Mouse (Mus musculus): ENCODE measurements at regions not wholly inside any gene's neighbourhood (a gene's known extent, or its start where the extent isn't known, plus 50 kb on each side); places are given as distances from the start of the nearest gene placed in this dataset.

DNA sequence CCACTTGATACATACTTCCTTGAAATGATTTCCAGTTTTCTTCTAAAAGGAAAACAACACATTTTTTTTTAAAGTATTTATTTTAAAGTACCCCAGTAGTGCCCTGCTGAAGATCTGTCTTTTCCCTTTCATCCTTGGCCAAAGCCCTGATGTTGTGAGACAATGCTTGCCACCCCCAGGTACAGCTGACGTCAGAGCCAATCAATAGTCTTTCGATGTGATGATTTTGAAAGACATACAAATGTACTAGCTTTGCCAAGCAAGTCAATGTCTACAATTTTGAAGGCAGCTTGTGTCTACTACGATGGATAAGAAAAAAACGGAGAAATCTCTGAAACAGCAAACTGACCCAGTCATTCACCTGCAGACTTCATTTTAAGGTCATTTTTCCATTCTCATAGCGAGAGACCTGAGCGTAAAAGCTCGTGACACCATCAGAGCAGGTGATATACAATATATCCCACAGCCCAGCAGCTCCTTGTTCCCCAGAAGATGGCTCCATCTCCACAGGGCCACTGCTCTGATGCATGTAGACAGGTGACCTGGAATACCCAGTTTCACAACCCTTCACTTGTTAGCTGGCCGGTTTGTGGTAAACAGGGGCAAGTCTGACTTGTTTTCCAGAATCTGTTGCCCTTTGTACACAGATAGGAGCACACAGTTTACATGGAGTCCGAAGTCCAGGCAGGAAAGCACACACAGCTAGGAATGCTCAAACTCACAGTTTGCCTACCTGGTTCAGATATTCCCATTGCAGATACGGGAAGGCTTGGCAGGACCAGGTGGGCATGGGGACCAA, 129.0 kb downstream of the Irs2 start:
- Histone ChIP-seq H3K27me3 (ENCODE audit: poor library complexity, severe bottlenecking) (peaks cover 32% of the 10 kb centered on the region), H3K36me3 (replicated peaks) (no peaks in the 10 kb centered on the region), H3K9me3 (no peaks in the 10 kb centered on the region), H3K4me1 (peaks cover 19% of the 10 kb centered on the region), H3K4me3 (no peak overlapping the region), H3K27ac (no peak overlapping the region)
- DNase-seq (ENCODE audit: extremely low spot score, low spot score): no peak
- 90% methylated on average over 10 of the region's 10 CpGs for WGBS

DNA sequence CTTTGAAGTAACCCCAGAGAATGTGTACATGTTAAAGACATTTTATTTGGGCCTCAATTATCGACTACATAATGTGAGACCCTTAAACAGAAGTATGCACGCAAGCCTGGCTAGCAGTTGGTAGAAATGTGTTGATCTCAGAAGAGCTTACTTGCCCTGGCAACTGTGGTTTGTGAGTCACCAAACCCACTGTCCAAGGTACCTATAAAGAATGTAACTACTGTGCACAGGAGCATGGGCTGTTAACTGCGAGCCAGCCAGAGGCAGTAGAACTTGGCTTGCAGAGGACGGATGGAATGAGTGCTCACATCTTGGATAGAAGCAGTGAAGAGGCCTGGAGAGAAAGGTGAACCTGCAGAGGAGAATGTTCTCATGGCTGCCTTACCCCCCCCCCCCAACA, 129.9 kb downstream of the Irs2 start:
- no peak overlapping the region for H3K4me3 ChIP-seq
- H3K36me3 ChIP-seq (replicated peaks): no peaks in the 10 kb centered on the region
- WGBS: 91% methylated on average over 4 of the region's 4 CpGs

DNA sequence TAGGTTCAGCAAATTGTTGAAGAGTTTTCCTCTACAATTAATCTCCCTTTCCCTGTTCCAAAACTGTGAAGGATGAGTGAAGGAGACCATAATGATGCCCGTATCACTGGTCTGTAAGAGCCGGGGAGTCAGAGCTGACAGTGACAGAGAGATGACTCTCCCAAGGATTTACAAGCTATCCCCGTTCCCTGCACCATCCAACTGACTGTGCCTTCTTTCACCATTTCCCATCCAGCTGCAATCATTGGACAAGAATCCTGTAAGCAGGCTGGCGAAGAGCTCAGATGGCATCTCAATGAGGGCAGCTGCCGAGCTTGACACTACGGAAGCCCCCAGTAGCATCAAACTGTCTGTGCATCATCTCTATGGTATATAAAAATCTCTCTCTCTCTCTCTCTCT, 133.1 kb downstream of the Irs2 start:
- Histone ChIP-seq H3K4me3 (no peak overlapping the region), H3K27me3 (ENCODE audit: poor library complexity, severe bottlenecking) (peaks cover 23% of the 10 kb centered on the region), H3K9me3 (no peaks in the 10 kb centered on the region), H3K36me3 (replicated peaks) (no peaks in the 10 kb centered on the region), H3K4me1 (peaks cover 27% of the 10 kb centered on the region), H3K27ac (no peak overlapping the region)
- DNase-seq (ENCODE audit: extremely low spot score, low spot score): no peak
- 88% methylated on average over 6 of the region's 6 CpGs for WGBS

More for the DNA sequence above, 129.9 kb downstream of the Irs2 start:
- DNase-seq (ENCODE audit: extremely low spot score, low spot score): no peak
- peaks cover 32% of the 10 kb centered on the region for H3K27me3 ChIP-seq (ENCODE audit: poor library complexity, severe bottlenecking)
- H3K9me3 ChIP-seq: no peaks in the 10 kb centered on the region
- peaks cover 19% of the 10 kb centered on the region for H3K4me1 ChIP-seq
- H3K27ac ChIP-seq: no peak overlapping the region

DNA sequence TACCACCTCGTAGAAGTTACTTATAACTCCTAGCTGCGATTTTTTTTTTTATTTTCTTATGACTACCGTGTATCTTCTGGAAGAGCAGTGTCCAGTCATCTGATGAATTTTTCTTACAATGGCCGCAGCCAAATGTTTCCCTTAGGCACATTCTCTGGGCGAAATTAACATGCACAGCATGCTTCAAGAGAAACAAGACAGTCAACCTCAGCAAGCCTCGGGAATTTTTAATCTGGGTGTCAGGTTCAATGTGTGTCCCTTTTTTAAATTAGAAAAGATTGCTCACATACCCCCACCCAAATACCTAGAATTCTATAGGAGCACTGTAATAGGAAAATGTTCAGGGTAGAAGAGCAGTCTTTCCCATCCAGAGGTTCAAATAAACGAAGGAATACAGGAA, 136.8 kb downstream of the Irs2 start:
- DNase-seq (ENCODE audit: extremely low spot score, low spot score): no peak
- H3K9me3 ChIP-seq: no peaks in the 10 kb centered on the region
- H3K4me3 ChIP-seq: no peak overlapping the region
- WGBS: 68% methylated on average over 7 of the region's 7 CpGs
- no peak overlapping the region for H3K27ac ChIP-seq
- H3K4me1 ChIP-seq: peaks cover 17% of the 10 kb centered on the region
- no peaks in the 10 kb centered on the region for H3K36me3 ChIP-seq (replicated peaks)
- H3K27me3 ChIP-seq (ENCODE audit: poor library complexity, severe bottlenecking): peaks cover 13% of the 10 kb centered on the region; the same call in 1 of the 2 replicates

DNA sequence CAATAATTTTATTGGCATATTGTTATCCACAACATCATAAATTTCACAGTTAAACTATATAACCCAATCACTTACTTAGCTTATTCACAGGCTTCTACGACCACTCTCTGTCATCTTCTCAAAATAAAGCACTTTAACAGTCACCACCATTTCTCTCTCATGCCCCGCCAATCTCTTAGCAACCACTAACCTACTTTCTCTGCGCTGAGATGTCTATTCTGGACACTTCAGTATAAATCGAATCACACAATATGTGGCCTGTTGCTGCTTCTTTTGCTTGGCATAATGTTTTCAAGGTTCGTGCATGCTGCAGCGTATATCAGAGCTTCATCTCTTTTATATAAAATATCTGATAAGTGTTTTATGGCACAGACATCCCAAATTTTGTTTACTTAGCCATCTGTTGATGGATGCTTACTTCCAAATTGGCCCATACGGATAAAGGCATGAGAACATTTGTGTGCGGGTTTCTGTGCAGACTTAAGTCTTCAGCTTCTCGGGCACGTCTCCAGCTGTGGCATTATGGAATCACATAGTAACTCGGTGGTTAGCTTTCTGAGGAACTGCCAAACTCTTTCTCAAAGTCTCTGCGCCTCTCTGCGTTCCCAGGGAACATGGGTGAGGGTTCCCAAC, 137.7 kb downstream of the Irs2 start:
- H3K27ac ChIP-seq: no peak overlapping the region
- no peaks in the 10 kb centered on the region for H3K36me3 ChIP-seq (replicated peaks)
- DNase-seq (ENCODE audit: extremely low spot score, low spot score): no peak
- no peak overlapping the region for H3K4me3 ChIP-seq
- no peaks in the 10 kb centered on the region for H3K9me3 ChIP-seq
- 0 out of 2 replicates have a peak, but pooled peaks cover 8% of the 10 kb centered on the region for H3K27me3 ChIP-seq (ENCODE audit: poor library complexity, severe bottlenecking)
- peaks cover 27% of the 10 kb centered on the region for H3K4me1 ChIP-seq
- 84% methylated on average over 13 of the region's 13 CpGs for WGBS

DNA sequence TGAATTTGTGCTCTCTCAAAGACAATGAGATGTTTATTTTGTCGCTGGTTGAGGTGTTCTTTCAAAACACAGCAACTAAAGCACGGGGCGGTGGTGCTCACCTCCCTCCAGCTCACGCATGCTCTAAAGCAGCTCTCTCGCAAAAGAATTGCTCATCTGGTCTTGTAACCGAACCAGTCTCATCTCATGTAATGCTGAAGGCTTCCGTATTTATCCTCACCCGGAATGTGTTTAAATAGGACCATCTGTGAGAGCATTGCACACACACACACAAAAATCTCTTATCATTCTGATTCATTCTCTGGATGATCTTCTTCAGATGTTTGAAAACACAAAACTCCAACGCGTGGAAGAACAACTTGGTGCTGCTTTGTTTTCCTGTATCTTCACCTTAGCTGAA, 138.4 kb downstream of the Irs2 start:
- Histone ChIP-seq H3K4me1 (peaks cover 32% of the 10 kb centered on the region), H3K36me3 (replicated peaks) (no peaks in the 10 kb centered on the region), H3K27me3 (ENCODE audit: poor library complexity, severe bottlenecking) (0 out of 2 replicates have a peak, but pooled peaks cover 8% of the 10 kb centered on the region), H3K4me3 (no peak overlapping the region), H3K27ac (no peak overlapping the region), H3K9me3 (no peaks in the 10 kb centered on the region)
- WGBS: 91% methylated on average over 10 of the region's 10 CpGs
- no peak for DNase-seq (ENCODE audit: extremely low spot score, low spot score)

DNA sequence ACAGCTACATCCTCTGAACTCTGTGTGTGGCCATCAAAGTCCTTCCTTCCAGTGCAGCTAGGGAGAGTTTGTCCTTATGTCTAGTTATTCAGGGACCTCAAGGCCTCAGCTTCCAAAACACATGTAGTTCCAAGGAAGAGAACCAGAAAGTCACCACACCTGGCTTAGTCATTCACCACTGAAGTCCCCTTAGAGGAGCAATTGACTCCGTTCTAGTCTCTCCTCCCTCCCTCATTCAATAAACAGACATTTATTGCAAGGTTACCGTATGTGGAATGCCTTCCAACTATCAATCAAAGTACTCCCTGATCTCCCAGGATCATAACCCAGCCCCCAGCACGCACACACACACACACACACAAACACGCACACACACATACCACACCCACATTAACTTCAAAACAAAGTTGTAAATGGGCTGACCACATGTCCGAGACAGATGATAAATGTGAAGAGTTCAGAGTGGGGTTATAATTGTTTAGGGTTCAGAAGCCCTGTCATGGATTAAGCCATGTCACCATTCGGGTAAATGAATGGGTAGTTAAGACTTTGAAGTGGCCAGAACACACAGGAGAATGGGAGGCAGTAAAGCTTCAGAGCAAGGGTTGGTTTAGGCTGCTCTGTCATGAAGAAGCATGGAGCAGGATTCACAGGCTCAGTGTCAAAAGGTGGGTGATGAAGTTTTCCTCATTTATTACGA, 141.4 kb downstream of the Irs2 start:
- Histone ChIP-seq H3K27me3 (ENCODE audit: poor library complexity, severe bottlenecking) (peaks cover 20% of the 10 kb centered on the region), H3K4me3 (no peak overlapping the region), H3K27ac (no peak overlapping the region), H3K9me3 (no peaks in the 10 kb centered on the region), H3K4me1 (peaks cover 31% of the 10 kb centered on the region), H3K36me3 (replicated peaks) (no peaks in the 10 kb centered on the region)
- no peak for DNase-seq (ENCODE audit: extremely low spot score, low spot score)
- 83% methylated on average over 7 of the region's 7 CpGs for WGBS

DNA sequence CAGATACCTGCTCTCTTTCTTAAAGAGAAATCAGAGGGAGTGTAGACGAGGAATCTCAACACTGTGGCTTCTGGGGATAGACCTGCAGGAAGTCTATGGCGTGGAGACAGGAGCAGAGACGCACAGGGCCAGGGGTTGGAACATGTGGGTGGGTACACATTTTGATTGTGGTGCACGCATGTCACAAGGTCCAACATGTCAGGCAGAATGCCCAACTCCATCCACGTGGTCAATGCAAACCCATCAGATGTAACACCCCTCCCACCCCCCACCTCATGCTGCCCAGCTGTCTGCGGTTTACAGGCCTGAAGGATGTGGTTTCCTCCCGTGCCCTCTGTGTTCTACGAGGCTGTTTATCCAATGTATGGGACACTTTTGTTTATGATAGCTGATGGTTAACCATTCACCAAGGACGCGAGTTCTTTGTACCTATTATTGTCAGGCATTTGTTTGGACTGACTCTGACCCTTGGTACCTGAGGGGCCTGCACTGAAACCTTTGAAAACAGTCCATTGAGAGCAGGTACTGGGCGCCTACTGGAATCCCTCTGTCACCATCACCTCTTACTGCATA, 142.2 kb downstream of the Irs2 start:
- 84% methylated on average over 11 of the region's 11 CpGs for WGBS
- Histone ChIP-seq H3K4me1 (peaks cover 23% of the 10 kb centered on the region), H3K27me3 (ENCODE audit: poor library complexity, severe bottlenecking) (peaks cover 20% of the 10 kb centered on the region), H3K4me3 (no peak overlapping the region), H3K36me3 (replicated peaks) (no peaks in the 10 kb centered on the region), H3K9me3 (no peaks in the 10 kb centered on the region), H3K27ac (peak overlapping the region; percentile 66)
- DNase-seq (ENCODE audit: extremely low spot score, low spot score): no peak

DNA sequence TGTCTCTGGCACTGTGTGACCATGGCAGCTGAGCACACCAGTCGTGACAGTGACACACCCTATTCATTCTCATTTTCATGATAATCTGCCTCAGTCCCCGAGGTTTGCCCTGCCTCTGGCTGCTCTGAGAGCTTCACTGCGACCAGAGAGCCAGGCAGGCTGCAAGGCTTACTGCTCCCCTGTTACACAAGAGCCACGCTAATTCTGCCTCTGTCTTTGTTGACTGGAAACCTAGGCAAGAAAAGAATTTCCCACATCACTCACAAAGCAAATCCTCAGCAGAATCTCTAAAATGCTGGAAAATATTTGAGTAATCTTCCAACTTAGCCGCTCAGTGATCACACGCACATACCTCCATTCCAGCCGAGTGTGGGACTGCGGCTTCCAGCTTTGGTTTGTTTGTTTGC, 142.8 kb downstream of the Irs2 start:
- peaks cover 20% of the 10 kb centered on the region for H3K27me3 ChIP-seq (ENCODE audit: poor library complexity, severe bottlenecking)
- DNase-seq (ENCODE audit: extremely low spot score, low spot score): no peak
- peak overlapping the region; percentile 66 for H3K27ac ChIP-seq

DNA sequence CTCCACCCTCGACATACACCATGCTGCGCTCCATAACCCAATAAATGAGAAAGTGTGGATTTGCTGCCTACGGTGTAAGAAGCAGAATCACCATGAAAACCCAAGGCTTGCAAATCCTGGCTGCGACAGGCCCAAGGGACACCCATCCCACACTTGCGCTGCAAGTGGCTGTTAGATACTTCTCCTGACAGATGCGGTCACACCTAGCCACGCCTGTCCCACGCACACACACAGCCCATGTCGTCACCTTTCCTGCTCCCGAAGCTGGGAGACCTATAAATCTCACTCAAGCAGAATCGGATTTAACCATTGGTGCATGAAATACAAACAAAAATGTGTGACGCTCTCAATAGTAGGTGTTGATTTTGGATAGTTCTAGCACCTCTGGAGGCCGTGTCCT, 145.8 kb downstream of the Irs2 start:
- no peaks in the 10 kb centered on the region for H3K36me3 ChIP-seq (replicated peaks)
- no peaks in the 10 kb centered on the region for H3K9me3 ChIP-seq
- H3K27ac ChIP-seq: no peak overlapping the region
- H3K4me3 ChIP-seq: no peak overlapping the region
- DNase-seq (ENCODE audit: extremely low spot score, low spot score): no peak
- H3K4me1 ChIP-seq: peaks cover 18% of the 10 kb centered on the region
- 94% methylated on average over 13 of the region's 13 CpGs for WGBS
- peaks cover 12% of the 10 kb centered on the region for H3K27me3 ChIP-seq (ENCODE audit: poor library complexity, severe bottlenecking)

More for the DNA sequence above, 142.8 kb downstream of the Irs2 start:
- peaks cover 17% of the 10 kb centered on the region for H3K4me1 ChIP-seq
- no peaks in the 10 kb centered on the region for H3K36me3 ChIP-seq (replicated peaks)
- no peaks in the 10 kb centered on the region for H3K9me3 ChIP-seq
- WGBS: 51% methylated on average over 8 of the region's 8 CpGs
- H3K4me3 ChIP-seq: no peak overlapping the region

DNA sequence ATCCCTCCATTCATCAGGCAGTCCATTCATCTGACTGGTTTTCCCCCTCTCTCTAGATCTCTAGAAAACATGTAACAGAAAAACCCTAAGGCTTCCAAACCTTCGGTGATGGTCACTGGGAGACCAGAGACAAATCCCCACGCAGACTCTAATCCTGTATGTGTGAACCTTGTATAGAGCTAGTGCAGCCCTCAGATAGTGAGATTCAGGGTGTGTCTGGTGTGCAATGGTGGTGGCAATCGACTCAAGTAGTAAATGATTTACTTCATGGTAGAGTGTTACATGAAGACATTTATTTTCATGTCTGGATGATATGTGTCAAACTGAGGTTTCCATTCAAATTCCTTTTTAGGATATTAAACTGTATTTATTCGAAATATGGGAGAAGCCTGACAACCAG, 147.4 kb downstream of the Irs2 start:
- Histone ChIP-seq H3K27me3 (ENCODE audit: poor library complexity, severe bottlenecking) (peaks cover 17% of the 10 kb centered on the region), H3K36me3 (replicated peaks) (no peaks in the 10 kb centered on the region), H3K9me3 (no peaks in the 10 kb centered on the region), H3K4me1 (peaks cover 26% of the 10 kb centered on the region), H3K4me3 (no peak overlapping the region), H3K27ac (no peak overlapping the region)
- DNase-seq (ENCODE audit: extremely low spot score, low spot score): no peak
- 88% methylated on average over 4 of the region's 4 CpGs for WGBS

DNA sequence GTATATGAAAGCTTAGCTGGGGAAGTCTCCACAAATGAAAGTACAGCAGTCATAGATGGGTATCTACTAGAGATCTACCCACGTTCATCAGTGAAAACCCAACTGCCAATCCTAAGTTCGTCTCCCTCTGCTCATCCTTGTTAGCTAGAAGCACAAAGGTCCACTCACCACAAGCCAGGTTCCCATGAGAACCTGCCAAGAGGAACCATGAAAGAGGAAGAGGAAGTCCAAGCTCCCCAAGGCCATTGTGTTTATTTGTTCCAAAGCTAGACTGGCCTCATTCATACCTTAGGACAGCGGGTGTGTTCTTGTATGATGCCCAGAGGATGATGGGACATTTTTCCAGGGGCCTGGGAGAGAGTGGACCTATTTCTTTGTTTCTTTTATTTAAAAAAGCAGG, 150.4 kb downstream of the Irs2 start:
- Histone ChIP-seq H3K27me3 (ENCODE audit: poor library complexity, severe bottlenecking) (peaks cover 8% of the 10 kb centered on the region), H3K27ac (no peak overlapping the region), H3K4me3 (no peak overlapping the region), H3K36me3 (replicated peaks) (no peaks in the 10 kb centered on the region), H3K4me1 (peaks cover 29% of the 10 kb centered on the region), H3K9me3 (no peaks in the 10 kb centered on the region)
- 93% methylated on average over 3 of the region's 3 CpGs for WGBS
- no peak for DNase-seq (ENCODE audit: extremely low spot score, low spot score)
